Mouse (Mus musculus) heart, postnatal 36 days (tissue): ENCODE results near the gene Tceal3. TPM values are rescaled to one million over a fixed set of nuclear protein-coding genes. Genes with fewer than 3 reads are reported as not detected.
A peak's percentile ranks its signal among the peaks of the same experiment; 100 is the strongest.
"Not testable (repeated sequence)": the region's sequence is repeated elsewhere in the genome, so short reads cannot be mapped to it uniquely, and the experiment has no call there.

ENCODE experiments used
- DNase-seq, 2 experiments: peaks; one replicate each; pipeline ENCODE4 v3.0.0; 2021 to 2022
- intact Hi-C: fragments of 180-260 bp; cut with DNase I; formaldehyde crosslinking; loops from one replicate; pipeline ENCODE4 v1.15.1; 2025
- total RNA-seq, 2 experiments: library from RNA; stranded (reverse); gene quantifications; 2 replicates each; pipeline ENCODE4 v1.2.3; 2021

The Tceal3 gene
- total RNA-seq: 1 to 10 TPM in 1 of 2 experiments, under 1 TPM in 1; 0.65 to 1.2 TPM

GRCm38 (mm10) chrX:136590199-136590896, at the start of gene Tceal3:
Gene Tceal3, plus strand, starts transcription at chrX:136590842.
- intact Hi-C loops: no loop called here
- DNase-seq: no peak

- intact Hi-C loops, DNase-seq: not testable (repeated sequence)
These were observed 46.7 kb upstream of the Tceal3 start, which contains the start of gene Kir3dl2 for GRCm38 (mm10) chrX:136543956-136544355. Gene Kir3dl2, minus strand, starts transcription at chrX:136544056.

- intact Hi-C loops, DNase-seq: not testable (repeated sequence)
These were observed 21.5 kb upstream of the Tceal3 start for GRCm38 (mm10) chrX:136569094-136569493.

- intact Hi-C loops: no loop called here
- no peak for DNase-seq
These were observed 6.0 kb upstream of the Tceal3 start for GRCm38 (mm10) chrX:136584617-136585016.

- no peak for DNase-seq
- intact Hi-C loops: no loop called here
These were observed 235 bp downstream of the Tceal3 start for GRCm38 (mm10) chrX:136590897-136591257.

- peak in 1 of 2 experiments; percentile 13 for DNase-seq
- intact Hi-C loops: no loop called here
These were observed 8.8 kb downstream of the Tceal3 start for GRCm38 (mm10) chrX:136599416-136599815.

GRCm38 (mm10) chrX:136606951-136607350, 16.3 kb downstream of the Tceal3 start:
- intact Hi-C loops: no loop called here

GRCm38 (mm10) chrX:136607395-136607794, 16.8 kb downstream of the Tceal3 start:
- intact Hi-C loops: no loop called here

More at GRCm38 (mm10) chrX:136606951-136607350, 16.3 kb downstream of the Tceal3 start:
- DNase-seq: no peak

GRCm38 (mm10) chrX:136611346-136611745, 20.7 kb downstream of the Tceal3 start:
- intact Hi-C loops: no loop called here
- DNase-seq: no peak

More at GRCm38 (mm10) chrX:136607395-136607794, 16.8 kb downstream of the Tceal3 start:
- no peak for DNase-seq

GRCm38 (mm10) chrX:136615889-136616288, 25.2 kb downstream of the Tceal3 start:
- DNase-seq, intact Hi-C loops: not testable (repeated sequence)

GRCm38 (mm10) chrX:136624905-136625569, 34.4 kb downstream of the Tceal3 start:
- DNase-seq: peak in 1 of 2 experiments; percentile 11
- intact Hi-C loops: loop anchor here (5.0 kb wide), 1 partner anchor 197 kb away; the partner anchor contains the start of gene Plp1

- no peak for DNase-seq
- intact Hi-C loops: loop anchor here (5.0 kb wide), 1 partner anchor 196 kb away; the partner anchor contains the start of gene Plp1
These were observed 35.3 kb downstream of the Tceal3 start for GRCm38 (mm10) chrX:136625959-136626358.

- no peak for DNase-seq
- intact Hi-C loops: no loop called here
These were observed 44.5 kb downstream of the Tceal3 start for GRCm38 (mm10) chrX:136635116-136635515.

GRCm38 (mm10) chrX:136639754-136640153, 49.1 kb downstream of the Tceal3 start:
- DNase-seq: no peak
- intact Hi-C loops: no loop called here

- intact Hi-C loops, DNase-seq: not testable (repeated sequence)
These were observed 55.2 kb downstream of the Tceal3 start for GRCm38 (mm10) chrX:136645857-136646256.

GRCm38 (mm10) chrX:136666281-136666706, 75.7 kb downstream of the Tceal3 start:
- intact Hi-C loops: no loop called here
- no peak for DNase-seq

- intact Hi-C loops, DNase-seq: not testable (repeated sequence)
These were observed 76.3 kb downstream of the Tceal3 start for GRCm38 (mm10) chrX:136666762-136667464.

GRCm38 (mm10) chrX:136668794-136669193, 78.2 kb downstream of the Tceal3 start:
- intact Hi-C loops: no loop called here
- no peak for DNase-seq

- intact Hi-C loops: no loop called here
These were observed 90.3 kb downstream of the Tceal3 start for GRCm38 (mm10) chrX:136680989-136681388.

GRCm38 (mm10) chrX:136691606-136692293, 101.1 kb downstream of the Tceal3 start:
- DNase-seq, intact Hi-C loops: not testable (repeated sequence)

More at GRCm38 (mm10) chrX:136680989-136681388, 90.3 kb downstream of the Tceal3 start:
- DNase-seq: no peak
